Mouse (Mus musculus) liver, embryonic 14.5 days (tissue): ENCODE results near the gene Gm21987.

ENCODE experiments used
- CTCF ChIP-seq: IDR thresholded peaks from 2 replicates; pipeline ENCODE4 v1.5.1; 2016; ENCODE audit warnings: antibody characterized with exemption, low read depth, control low read depth
- EP300 ChIP-seq: IDR thresholded peaks from 2 replicates; pipeline ENCODE4 v1.6.1; 2016; ENCODE audit warnings: antibody characterized with exemption, low read depth

- no peak for TF ChIP-seq CTCF
- no peak for TF ChIP-seq EP300
Measured at GRCm38 (mm10) chr16:38376841-38377249, 30.0 kb downstream of the Gm21987 start.
